Mouse (Mus musculus) spleen, adult 2 months (tissue): ENCODE results near the gene Abhd4. TPM values are rescaled to one million over a fixed set of nuclear protein-coding genes. Genes with fewer than 3 reads are reported as not detected.

Experiments
- DNase-seq, 2 experiments: peaks; one replicate each; pipeline versions ENCODE4 v3.0.0 to v3.0.0-alpha.2; 2012 to 2021; ENCODE audit warnings: low spot score in 2 of 2, low read depth in 1 of 2
- H3K27ac ChIP-seq: fragments of 200-500 bp; 2 replicates; pipeline ENCODE4 v1.5.1; 2012; ENCODE audit warnings: low read length, inconsistent platforms; ENCODE audit not compliant: insufficient read depth
- H3K27me3 ChIP-seq: fragments of 200-500 bp; 2 replicates; pipeline ENCODE4 v1.6.1; 2012; ENCODE audit warnings: mild to moderate bottlenecking, moderate library complexity, low read length, inconsistent platforms; ENCODE audit not compliant: control insufficient read depth, insufficient read depth
- H3K36me3 ChIP-seq: fragments of 200-500 bp; 2 replicates; pipeline ENCODE4 v1.6.1; 2012; ENCODE audit warnings: mild to moderate bottlenecking, low read length, inconsistent platforms; ENCODE audit not compliant: control insufficient read depth, insufficient read depth
- H3K4me1 ChIP-seq: fragments of 200-500 bp; 2 replicates; pipeline ENCODE4 v1.6.1; 2011; ENCODE audit warnings: inconsistent platforms; ENCODE audit not compliant: control insufficient read depth, insufficient read depth, insufficient read length
- H3K4me3 ChIP-seq: fragments of 200-500 bp; 2 replicates; pipeline ENCODE4 v1.5.1; 2011; ENCODE audit warnings: mild to moderate bottlenecking, inconsistent platforms; ENCODE audit not compliant: insufficient read depth, insufficient read length; ENCODE audit errors: extremely low read depth
- CTCF ChIP-seq: fragments of 200-500 bp; IDR thresholded peaks from 2 replicates; pipeline ENCODE4 v1.5.1; 2011; ENCODE audit warnings: mild to moderate bottlenecking, inconsistent platforms; ENCODE audit not compliant: insufficient read depth, insufficient read length, insufficient replicate concordance; ENCODE audit errors: extremely low read depth
- POLR2A ChIP-seq: fragments of 200-500 bp; IDR thresholded peaks from 2 replicates; pipeline ENCODE4 v1.6.1; 2011; ENCODE audit warnings: low read depth, low read length, inconsistent platforms
- WGBS: fragments of 180-500 bp; shearing (Covaris S2); methylation state at CpG from one replicate; pipeline ENCODE4 v1.1.7; 2018; 5-methylcytosine and 5-hydroxymethylcytosine counted together
- polyA plus RNA-seq: library from polyadenylated mRNA; depleted of rRNA; stranded (reverse); fragments of >200 nt; gene quantifications from 2 replicates; pipeline ENCODE4 v1.2.3, GENCODE M21; 2012

The Abhd4 gene
- polyA plus RNA-seq, 1 experiment = 23.4 TPM

DNA sequence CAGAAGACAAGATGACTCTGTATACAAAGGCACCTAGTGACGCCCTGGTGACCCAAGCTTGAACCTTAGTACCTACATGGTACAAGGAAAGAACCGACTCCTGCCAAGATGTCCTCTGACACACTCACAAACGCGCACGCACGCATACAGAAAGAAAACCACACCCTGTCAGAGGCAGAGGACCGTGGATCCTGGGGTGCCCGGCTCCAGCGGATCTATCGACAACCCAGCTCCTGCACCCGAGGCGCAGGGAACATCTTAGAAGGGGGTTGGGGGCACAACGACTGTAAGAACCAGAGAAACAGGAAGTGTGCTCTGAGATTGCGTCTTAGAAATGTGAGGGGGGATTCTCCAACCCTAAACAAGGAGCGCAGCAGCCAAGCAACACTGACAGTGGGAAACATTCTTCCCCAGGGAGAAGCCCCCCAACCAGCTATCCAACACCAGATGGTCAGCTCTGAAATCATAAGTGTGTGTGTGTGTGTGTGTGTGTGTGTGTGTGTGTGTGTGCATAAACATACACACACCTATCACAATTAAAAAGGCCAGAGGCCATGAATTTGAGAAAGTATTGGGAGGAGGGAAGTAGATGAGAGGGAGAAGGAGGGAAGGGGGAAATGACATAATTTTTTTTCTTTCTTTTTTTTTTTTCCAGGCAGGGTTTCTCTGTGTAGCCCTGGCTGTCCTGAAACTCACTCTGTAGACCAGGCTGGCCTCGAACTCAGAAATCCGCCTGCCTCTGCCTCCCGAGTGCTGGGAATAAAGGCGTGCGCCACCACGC lies 22.6 kb upstream of the Abhd4 start:
- no peak; the same call in 1 of the 2 replicates for TF ChIP-seq POLR2A
- no peak for TF ChIP-seq CTCF

DNA sequence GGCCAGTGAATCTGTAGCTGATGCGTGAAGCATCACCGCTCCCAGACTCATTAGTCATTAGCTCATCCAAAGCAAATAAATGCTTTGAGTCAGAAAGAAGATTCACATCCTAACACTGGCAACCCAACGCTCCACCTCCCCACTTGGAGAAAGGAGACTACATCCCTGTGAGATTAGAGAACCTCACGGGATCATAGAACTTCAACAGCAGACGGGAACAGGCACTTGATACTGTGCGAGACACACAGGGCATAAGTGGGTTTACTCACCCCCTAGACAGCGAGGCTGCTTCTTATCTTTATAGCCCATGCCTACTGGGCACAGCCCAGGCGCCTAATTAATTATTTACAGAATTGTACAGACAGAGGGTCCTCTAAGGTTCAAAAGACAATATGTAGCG lies 21.8 kb upstream of the Abhd4 start:
- whole genome bisulfite sequencing = 62% methylated on average over 9 of the region's 9 CpGs
- Histone ChIP-seq H3K27ac (peak overlapping the region; percentile 97), H3K36me3 (no peaks in the 10 kb centered on the region; the same call in 1 of the 2 replicates), H3K4me1 (peaks cover 37% of the 10 kb centered on the region), H3K4me3 (no peak overlapping the region), H3K27me3 (no peaks in the 10 kb centered on the region)
- TF ChIP-seq POLR2A (no peak), CTCF (no peak)
- DNase-seq = no peak

More for the DNA sequence above, 22.6 kb upstream of the Abhd4 start:
- WGBS = 24% methylated on average over 21 of the region's 21 CpGs
- DNase-seq = peak; percentile 59 to 78
- H3K4me1 ChIP-seq = peaks cover 37% of the 10 kb centered on the region
- H3K27me3 ChIP-seq = no peaks in the 10 kb centered on the region
- H3K4me3 ChIP-seq = peak overlapping the region; percentile 36; the same call in 1 of the 2 replicates
- no peaks in the 10 kb centered on the region; the same call in 1 of the 2 replicates for H3K36me3 ChIP-seq
- H3K27ac ChIP-seq = peak overlapping the region; percentile 97

DNA sequence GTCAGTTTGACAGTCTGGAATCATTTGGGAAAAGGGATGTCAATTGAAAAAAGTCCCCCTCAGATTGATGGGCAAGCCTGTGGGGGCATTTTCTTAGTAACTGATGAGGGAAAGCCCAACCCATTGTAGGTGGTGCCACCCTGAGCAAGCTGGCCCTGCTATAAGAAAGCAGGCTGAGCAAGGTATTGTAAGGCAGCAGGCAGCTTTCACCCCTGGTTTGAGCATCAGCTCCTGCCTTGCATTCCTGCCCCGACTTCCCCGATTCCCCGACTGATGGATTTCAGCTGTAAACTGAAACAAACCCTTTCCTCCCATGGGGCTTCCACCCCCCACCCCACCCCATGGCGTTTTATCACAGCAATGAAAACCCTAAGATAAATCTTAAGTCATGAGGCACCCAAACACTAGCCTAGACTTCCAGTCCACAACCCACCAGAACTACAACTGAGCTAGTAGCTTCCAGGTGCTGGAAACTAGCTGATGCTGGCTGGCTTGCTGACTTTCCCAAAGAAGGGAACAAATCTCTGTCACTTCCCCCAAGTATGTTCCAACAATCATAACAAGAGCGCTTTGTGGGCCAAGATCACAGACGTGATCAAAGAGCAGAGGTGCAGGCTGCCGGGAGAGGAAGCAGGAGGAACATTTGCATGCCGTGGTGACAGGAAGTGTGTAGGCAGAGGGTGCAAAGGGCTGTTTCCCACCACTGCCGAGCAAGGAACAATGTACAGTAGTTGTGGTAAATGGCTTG lies 21.0 kb upstream of the Abhd4 start:
- Histone ChIP-seq H3K27ac (peak overlapping the region; percentile 91), H3K27me3 (no peaks in the 10 kb centered on the region), H3K36me3 (no peaks in the 10 kb centered on the region; the same call in 1 of the 2 replicates), H3K4me3 (no peak overlapping the region; the same call in 1 of the 2 replicates), H3K4me1 (peaks cover 37% of the 10 kb centered on the region)
- peak; percentile 86 to 90 for DNase-seq
- TF ChIP-seq CTCF (no peak), POLR2A (peak; percentile 75)
- WGBS = 3% methylated on average over 9 of the region's 9 CpGs

DNA sequence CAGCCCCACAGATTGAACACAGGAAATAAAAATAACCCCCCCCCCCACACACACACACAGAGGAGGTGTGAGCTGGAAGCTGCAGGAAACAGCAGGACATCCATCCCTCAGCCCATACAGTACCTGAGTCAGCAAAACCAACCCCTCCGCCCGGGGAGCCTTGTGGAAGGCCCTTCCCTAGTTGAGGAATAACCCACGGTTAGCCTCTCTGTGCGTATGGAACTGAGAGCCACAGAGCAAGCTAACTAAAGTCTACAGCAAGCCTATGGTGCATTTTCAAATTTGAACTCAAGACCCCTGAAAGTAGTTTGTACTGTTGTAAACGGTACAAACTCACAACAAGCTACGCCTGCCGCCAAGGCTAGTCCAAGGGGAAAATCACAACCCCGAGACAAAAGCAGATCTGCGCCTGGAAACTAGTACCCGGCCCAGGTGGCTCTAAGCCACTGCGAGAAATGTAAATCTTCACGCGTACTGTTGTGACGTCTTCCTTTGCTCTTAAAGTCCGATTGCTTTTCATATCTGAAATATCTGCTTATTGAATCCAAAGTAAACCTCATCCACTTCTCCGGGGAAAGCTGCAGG lies 20.3 kb upstream of the Abhd4 start:
- WGBS = 23% methylated on average over 16 of the region's 16 CpGs
- H3K4me1 ChIP-seq = peaks cover 36% of the 10 kb centered on the region
- H3K27ac ChIP-seq = peak overlapping the region; percentile 91
- TF ChIP-seq POLR2A = no peak
- TF ChIP-seq CTCF = no peak
- no peaks in the 10 kb centered on the region for H3K27me3 ChIP-seq
- H3K36me3 ChIP-seq = no peaks in the 10 kb centered on the region; the same call in 1 of the 2 replicates
- DNase-seq = peak; percentile 29 to 43
- H3K4me3 ChIP-seq = no peak overlapping the region; the same call in 1 of the 2 replicates

DNA sequence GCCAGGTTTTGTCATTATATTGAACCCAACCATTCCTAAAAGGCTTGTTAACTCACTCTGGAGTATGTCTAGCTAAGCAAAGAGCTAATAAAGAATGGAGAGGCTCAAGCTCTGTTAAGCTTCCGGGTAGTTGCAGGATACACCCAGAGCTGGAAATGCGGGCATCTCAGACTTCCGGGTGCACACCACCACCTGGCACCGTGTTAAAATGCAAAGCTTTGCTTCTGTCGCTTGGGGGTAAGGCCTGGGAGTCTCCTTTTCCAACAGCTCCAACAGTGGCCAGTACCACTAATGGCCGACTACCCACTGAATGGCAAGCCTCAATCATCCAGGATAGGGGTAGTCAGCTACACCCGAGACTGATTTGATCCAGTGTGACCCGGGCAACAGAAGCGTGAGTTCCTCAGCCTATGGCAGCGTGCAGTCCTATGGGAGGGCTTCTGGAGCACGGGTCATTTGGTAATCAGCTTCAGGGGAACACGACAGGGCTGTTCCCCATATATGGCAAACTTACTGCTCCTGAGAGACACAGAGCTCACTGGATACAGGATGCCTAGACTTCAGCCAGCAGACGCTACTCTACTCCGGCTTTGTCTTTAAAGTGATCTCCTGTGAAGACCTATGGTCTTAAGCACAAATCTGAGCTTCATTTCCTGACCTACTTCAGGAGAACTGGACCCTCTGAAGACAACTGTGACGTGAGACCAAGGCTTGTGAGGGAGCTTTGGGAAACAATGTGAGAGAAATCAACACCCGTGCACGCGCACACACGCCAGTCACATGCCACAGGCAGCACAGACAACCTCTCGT lies 19.6 kb upstream of the Abhd4 start:
- Histone ChIP-seq H3K27ac (peak overlapping the region; percentile 91), H3K4me1 (peaks cover 34% of the 10 kb centered on the region), H3K27me3 (no peaks in the 10 kb centered on the region), H3K4me3 (no peak overlapping the region), H3K36me3 (no peaks in the 10 kb centered on the region; the same call in 1 of the 2 replicates)
- no peak for DNase-seq
- TF ChIP-seq POLR2A (no peak), CTCF (no peak)
- WGBS = 82% methylated on average over 20 of the region's 20 CpGs
